Mouse (Mus musculus) thymus, postnatal 10 days (tissue): ENCODE measurements around the gene Rab24.

Source experiments
- DNase-seq, 2 experiments: peaks; one replicate each; pipeline ENCODE4 v3.0.0; 2021; ENCODE audit warnings: low spot score in 2 of 2

Rab24 gene

DNA sequence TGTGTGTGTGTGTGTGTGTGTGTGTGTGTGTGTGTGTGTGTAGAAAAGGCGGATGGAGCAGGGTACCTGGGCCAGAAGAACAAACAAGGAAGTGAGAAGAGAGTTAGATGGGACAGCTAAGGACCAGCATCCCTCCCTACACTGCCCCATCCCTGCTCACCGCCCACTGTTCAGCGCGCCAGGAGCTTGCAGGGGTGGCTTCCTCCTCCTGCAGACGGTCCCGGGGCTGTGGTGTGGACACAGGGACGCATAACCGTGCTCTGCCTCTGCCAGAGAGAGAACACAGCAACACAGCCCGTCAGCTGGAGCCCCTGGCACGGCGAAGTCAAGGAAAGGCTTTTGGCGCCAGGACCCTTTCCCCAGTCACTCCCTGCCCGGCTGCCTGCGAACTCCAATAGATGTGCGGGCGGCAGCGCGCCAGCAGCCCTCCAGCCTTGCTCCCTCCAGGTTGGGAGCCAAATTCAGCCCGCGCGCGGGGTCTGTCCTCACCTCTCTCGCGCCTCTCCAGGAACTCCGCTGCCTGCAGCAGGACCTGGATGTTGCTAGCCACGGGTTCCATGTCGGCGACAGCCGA is 7.5 kb upstream of the Rab24 start:
- peak in 1 of 2 experiments; percentile 46 for DNase-seq

GRCm38 (mm10) chr13:55328641-55329040 is 6.9 kb upstream of the Rab24 start:
- no peak for DNase-seq

GRCm38 (mm10) chr13:55328171-55328570 is 6.4 kb upstream of the Rab24 start:
- no peak for DNase-seq

- DNase-seq: peak; percentile 80 to 88
Measured at GRCm38 (mm10) chr13:55327633-55328032, 5.9 kb upstream of the Rab24 start.

GRCm38 (mm10) chr13:55327169-55327568 is 5.4 kb upstream of the Rab24 start:
- no peak for DNase-seq

DNA sequence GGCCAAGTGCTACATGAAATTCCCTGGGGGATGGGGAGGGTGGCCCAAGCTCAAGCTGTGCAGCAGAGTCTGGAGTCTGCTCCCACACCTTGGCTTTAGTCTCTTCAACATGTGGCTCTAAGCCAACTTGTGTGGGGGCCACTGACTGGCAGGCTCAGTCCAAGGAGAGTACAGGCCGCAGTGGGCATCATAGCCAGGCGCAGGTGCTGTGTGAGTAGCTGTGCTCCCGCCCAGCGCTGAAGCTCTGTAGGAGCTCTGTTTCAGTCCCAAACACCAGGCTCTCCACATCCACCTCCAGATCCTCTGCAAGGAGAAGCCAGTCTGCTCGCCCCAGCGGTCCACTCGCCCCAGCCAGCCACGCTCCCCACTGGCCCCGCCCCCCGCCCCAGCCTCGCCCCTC is 3.9 kb upstream of the Rab24 start:
- no peak for DNase-seq

DNA sequence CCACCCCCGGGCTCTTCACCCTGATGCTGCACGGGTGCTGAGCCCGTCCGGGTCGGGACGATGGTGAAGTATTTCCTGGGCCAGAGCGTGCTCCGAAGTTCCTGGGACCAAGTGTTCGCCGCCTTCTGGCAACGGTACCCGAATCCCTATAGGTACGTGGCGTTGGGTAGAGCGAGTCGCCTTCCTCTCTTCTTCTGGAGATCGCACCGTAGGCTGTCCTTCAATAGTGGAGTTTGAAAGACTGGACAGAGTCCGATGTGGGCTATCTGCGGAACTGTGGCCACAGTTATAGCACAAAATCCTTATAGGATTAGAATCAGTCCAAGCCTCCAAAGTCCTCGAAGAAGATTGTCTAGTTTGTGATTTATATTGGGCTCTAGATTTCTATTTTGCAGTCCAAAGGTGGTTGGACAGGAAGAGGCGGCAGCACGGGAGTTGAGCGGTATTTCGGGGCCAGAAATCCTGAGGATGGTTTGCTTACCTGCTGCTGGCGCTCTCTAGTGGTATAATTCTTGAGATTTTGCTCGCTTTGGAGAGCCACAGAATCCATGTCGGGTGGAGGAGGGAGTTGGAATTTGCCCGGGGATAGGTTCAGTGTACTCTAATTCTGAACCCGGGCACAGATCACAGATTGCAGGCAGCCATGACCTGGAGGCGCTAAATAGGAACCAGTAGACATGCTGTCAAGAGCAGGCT is 532 bp upstream of the Rab24 start:
- peak in 1 of 2 experiments; percentile 47 for DNase-seq

DNA sequence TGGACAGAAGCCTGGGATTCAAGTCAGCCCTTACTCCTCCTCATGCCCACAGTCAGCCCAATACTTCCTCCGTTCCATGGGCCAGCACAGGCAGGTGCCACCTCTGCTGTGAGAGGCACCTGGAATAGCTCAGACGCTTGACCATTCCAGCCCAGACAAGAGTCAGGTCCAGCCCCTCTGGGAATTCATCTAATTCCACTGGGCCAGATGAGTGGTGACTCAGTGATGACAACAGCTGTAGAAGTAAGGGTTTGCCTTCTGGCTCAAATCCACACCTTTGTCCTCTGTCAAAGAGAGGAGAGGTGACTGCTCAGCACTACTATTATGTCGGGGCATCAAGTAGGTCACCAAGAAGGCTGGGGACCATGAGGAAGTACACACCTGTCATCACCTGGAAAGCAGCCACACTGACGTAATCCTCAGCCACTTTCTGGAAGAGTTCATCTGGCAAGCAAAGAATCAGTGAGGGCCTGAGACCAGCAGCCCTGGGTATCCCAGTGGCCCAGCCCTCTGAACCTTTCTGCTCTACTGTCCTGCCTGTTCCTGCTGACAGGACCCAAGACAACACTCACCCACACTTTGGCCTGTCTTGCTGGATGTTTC is 1.7 kb downstream of the Rab24 start, which contains the start of gene Prelid1:
Prelid1 (plus strand) TSS at position 570 of the 603 bp plus-strand sequence.
- no peak for DNase-seq

- no peak for DNase-seq
Measured at GRCm38 (mm10) chr13:55318351-55318750, 3.4 kb downstream of the Rab24 start.

- no peak for DNase-seq
Measured at GRCm38 (mm10) chr13:55314891-55315412, 6.8 kb downstream of the Rab24 start.

GRCm38 (mm10) chr13:55313051-55313450 is 8.7 kb downstream of the Rab24 start:
- no peak for DNase-seq

DNA sequence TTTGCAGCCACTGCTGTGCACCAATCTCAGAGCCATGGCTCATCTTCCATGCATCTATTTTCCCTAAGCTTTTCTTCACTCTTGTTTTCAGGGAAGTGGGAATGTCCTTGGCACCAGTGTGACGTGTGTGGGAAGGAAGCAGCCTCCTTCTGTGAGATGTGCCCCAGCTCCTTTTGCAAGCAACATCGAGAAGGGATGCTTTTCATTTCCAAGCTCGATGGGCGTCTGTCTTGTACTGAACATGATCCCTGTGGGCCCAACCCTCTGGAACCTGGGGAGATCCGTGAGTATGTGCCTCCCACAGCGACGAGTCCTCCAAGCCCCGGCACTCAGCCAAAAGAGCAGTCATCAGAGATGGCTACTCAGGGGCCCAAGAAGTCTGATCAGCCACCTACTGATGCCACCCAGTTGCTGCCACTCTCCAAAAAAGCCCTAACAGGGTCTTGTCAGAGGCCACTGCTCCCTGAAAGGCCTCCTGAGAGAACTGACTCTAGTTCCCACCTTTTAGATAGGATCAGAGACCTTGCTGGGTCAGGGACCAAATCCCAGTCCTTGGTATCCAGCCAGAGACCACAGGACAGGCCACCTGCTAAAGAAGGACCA is 9.6 kb downstream of the Rab24 start:
- no peak for DNase-seq

DNA sequence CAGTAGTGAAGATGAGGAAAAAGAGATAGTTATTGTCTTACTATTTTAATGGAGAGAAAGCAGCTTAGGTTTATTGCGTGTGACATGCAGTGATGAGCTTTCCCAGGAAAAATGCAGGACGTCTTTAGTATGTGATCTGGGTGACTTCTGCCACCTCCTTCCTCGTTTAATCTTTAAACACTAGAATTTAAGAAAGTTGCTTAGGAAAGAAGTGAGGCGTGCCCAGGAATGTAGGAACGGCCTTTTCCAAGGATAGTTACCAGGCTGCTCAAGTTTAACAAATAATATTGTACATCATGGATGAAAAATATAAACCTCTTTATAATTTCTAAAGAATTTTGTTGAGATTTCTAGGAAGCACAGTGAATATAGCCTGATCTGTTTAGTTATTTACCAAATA is 20.8 kb downstream of the Rab24 start:
- DNase-seq: no peak

DNA sequence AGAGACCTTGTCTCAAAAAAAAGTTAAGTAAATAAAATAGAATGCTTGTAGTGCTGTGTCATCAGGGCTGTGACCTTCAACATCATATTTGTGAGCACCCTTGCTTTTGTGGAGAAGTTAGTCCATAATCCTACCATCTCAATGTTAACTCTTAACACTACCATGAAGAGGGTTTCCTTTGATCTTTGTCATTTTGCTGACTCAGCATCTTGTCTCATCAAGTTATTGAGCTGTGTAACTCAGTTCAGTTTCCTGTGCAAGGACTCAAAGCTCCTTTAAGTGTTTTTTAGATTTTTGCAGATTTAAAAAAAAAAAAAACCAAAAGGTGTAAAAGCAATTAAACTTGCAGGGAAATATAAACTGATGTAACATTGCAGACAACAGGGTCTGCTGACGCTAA is 25.0 kb downstream of the Rab24 start:
- DNase-seq: no peak

- DNase-seq: no peak
Measured at GRCm38 (mm10) chr13:55288854-55289253, 32.9 kb downstream of the Rab24 start.

- no peak for DNase-seq
Measured at GRCm38 (mm10) chr13:55277646-55278045, 44.1 kb downstream of the Rab24 start.

DNA sequence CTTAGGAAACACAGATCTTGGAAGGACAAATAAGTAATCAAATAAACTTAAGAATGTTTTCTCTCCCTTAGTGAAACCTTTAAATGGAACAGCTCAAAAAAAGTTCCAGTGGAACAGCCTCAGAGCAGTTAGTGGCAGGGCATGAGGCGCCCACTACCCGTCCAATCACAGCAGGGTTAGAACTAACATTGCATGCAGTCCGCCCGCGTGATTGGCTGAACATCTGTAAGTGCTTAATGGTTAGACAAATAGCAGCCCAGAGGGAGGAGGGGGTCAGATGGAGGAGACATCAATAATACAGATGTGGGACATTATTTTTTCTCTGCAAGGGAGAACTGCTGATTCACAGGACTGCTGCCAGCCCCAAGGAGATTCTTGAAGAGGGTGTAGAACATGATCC is 44.5 kb downstream of the Rab24 start:
- DNase-seq: no peak
